Mouse (Mus musculus): Measurements from ENCODE around the gene Ctf1.
A peak's percentile ranks its signal among the peaks of the same experiment; 100 is the strongest.
"Not testable (repeated sequence)": the region's sequence is repeated elsewhere in the genome, so short reads cannot be mapped to it uniquely, and the experiment has no call there.

The Ctf1 gene

GRCm38 (mm10) chr7:127693730-127694129 is 18.8 kb upstream of the Ctf1 start:
- DNase-seq, result not testable (repeated sequence)

GRCm38 (mm10) chr7:127698986-127699385 is 13.6 kb upstream of the Ctf1 start:
- no peak for DNase-seq

DNA sequence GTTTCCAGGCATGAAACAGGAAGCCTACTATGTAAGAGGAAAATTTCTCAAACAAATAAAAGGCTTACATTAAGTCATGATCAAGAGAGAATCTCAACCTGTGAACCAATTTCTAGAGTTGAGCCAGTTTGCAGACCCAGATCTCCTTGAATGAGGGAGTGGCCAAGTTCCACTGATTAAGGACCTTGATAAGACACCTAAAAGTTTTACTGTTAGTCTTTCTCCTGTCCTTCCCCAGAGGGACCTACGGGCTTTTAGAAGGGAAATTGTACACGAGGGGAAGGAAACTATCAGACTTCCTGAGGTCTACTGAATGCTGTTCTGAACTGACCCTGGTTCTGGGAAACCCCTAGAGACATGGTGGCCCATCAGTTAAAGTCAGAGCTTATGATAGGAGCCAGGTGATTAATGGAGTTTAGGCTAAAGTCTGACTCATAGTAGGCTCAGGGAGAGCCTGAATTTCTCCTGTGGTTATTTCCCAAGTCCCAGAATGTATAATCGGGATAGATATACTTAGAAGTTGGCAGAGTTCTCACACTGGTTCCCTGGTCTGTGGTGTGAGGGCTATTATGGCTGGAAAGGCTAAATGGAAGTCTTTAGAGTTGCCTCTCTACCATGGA is 11.7 kb upstream of the Ctf1 start:
- DNase-seq, result no peak

DNA sequence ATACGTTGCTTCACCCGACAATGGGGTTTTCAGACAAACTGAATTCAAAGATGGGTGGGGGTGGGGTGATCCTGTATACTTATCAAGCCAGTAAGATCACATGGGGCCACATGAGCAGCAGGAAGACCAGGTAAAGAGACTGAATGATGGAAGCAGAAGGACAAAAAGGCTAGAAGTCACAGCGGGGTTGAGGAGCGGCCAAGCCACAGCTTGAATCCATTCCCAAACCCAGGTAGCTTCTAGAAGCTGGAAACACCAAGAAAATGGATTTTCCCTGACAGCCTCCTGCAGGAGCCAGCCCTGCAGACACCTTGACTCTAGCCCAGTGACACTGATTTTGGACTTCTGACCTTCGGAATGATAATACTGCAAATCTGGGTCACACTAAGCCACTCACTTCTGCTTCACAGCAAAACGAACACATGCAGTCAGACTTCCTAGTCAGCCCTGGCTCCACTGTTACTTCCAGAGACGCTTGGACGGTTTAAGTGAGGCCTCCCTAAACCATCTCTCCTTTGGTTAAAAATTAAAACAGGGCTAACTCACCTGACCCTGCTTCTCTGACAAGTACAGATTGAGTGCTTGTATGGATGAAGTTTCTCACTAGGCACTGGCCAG is 8.9 kb upstream of the Ctf1 start:
- DNase-seq, result no peak

- DNase-seq, result no peak
Observed at GRCm38 (mm10) chr7:127704598-127704997, 7.9 kb upstream of the Ctf1 start.

- no peak for DNase-seq
Observed at GRCm38 (mm10) chr7:127705706-127706105, 6.8 kb upstream of the Ctf1 start.

- no peak for DNase-seq
Observed at GRCm38 (mm10) chr7:127707045-127707956, 5.2 kb upstream of the Ctf1 start.

GRCm38 (mm10) chr7:127707957-127708206 is 4.7 kb upstream of the Ctf1 start:
- no peak for DNase-seq

- peak; percentile 93 for DNase-seq
Observed at GRCm38 (mm10) chr7:127708207-127709078, 4.1 kb upstream of the Ctf1 start, which contains the start of gene Bcl7c. Gene Bcl7c (minus strand): TSS chr7:127708933.

DNA sequence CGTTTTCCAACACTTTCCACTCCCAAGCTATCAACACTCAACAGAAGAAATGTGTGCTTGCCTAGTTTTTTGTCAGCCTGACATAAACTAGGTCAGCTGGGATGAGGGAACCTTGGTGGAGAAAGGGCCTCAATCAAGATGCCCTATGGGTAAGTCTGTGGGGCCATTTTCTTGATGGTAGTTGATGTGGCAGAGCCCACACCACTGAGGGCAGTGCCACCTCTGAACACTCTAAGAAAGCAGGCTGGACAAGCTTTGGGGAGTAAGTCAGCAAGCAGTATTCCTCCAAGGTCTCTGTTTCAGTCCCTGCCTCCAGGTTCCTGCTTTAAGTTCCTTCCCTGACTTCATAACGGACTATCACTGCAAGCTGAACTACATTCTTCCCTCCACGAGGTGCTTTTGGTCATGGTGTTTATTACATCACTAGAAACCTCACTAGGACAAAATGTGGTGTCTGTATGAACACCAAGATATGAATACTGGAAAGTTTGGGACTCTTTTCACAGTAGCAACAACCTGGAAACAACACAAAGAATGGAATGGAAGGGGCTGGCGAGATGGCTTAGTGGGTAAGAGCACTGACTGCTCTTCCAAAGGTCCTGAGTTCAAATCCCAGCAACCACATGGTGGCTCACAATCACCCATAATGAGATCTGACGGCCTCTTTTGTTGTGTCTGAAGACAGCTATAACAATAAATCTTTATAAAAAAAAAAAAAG is 3.1 kb upstream of the Ctf1 start:
- no peak for DNase-seq

DNA sequence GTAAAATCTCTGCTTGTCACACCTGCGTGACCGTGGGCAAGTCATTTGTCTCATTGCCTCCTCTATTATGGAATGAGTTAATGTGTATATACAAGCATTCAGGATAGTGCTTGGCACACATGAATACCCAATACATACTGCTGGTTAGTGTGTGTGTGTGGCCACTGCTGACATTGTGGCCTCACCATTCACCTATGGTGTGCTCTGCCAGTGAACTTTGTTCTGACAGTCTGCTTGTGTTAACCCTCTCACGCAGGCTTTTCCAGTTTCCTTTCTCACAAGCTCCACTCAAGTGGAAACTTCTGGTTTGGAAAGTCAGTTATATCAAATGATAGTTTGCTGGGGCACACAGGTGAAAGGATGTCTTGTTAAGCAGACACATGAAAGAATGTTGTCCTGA is 1.5 kb upstream of the Ctf1 start:
- DNase-seq, result no peak

DNA sequence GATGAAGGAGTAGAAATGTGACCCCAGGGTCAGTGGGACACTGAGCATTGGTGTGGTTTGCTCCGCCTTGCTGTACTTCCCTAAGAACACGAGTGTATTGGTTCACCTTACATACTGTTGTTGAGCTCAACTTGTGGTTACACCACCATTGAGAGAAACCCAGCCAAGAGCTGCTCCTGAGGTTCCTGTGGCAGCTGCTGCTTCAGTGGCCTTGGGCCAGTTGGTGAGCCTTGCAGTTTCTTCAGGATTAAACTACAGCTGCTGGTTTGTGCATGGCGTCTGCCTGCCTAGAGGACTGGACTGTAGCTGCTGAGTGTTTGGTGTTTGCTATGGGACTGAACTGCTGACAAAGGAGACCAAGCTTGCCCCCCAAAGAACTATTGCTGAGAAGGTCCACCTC is 1.1 kb upstream of the Ctf1 start:
- peak; percentile 10 for DNase-seq

DNA sequence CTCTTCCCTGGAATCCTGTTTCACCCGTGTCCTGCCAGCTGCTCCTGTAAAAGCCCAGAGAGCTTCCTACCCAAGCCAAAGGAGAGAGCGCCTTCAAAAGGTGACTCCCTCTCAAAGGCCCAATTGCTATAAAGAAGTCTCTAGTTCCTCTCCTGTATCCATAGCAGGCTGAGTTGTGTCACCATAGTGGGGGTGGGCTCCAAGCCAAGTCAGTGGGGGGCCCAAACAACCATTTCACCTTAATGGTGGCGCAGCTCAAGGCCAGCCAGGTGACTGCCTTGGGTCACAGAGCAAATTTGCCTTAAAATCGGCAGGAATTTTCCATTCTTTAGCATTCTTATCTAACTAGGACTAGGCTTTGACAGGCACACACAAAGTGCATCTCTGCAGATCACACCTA is 2.3 kb downstream of the Ctf1 start:
- DNase-seq, result no peak

GRCm38 (mm10) chr7:127716992-127717391 is 4.5 kb downstream of the Ctf1 start:
- DNase-seq, result peak; percentile 66

GRCm38 (mm10) chr7:127718339-127718738 is 5.8 kb downstream of the Ctf1 start:
- no peak for DNase-seq

GRCm38 (mm10) chr7:127719258-127719657 is 6.7 kb downstream of the Ctf1 start:
- DNase-seq, result no peak

- no peak for DNase-seq
Observed at GRCm38 (mm10) chr7:127725490-127725889, 13.0 kb downstream of the Ctf1 start.

DNA sequence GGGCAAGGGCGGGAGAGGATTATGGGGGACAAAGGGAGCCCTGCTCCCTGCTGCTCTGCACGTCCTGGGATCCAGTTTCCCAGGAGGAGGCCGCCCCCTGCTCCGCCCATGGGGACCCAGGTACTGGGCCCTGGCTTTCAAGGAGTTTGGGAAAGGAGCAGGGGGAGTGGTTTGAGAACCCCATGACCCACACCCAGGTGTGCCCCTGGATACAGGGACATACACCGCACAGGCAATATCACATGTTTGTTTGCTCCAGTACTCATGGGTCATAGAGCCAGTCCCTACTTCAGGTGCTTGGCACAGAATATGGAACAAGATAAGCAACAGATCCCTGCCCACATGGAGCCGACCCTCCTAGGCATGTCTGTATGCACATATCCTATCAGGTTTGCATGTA is 13.4 kb downstream of the Ctf1 start:
- DNase-seq, result no peak

DNA sequence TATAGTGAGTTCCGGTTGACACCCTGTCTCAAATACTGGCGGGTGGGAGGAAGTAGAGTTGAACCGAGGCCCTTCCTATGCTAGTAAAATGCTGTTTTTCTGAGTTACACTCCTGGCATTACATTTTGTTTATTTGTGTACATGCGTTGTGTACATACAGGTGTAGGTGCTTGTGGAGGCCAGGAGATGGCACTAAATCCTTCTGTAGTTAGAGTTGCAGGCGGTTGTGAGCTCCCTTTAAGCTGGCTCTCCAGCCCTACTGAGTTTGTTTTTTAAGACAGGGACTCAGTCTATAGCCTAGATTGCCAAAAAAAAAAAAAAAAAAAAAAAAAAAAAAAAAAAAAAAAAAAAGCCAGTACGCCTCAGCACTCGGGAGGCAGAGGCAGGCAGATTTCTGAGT is 15.4 kb downstream of the Ctf1 start:
- no peak for DNase-seq

GRCm38 (mm10) chr7:127730170-127730569 is 17.6 kb downstream of the Ctf1 start:
- no peak for DNase-seq

- not testable (repeated sequence) for DNase-seq
Observed at GRCm38 (mm10) chr7:127732066-127732465, 19.5 kb downstream of the Ctf1 start, which contains the start of gene Ctf2. Gene Ctf2 (minus strand): TSS chr7:127732166.

DNA sequence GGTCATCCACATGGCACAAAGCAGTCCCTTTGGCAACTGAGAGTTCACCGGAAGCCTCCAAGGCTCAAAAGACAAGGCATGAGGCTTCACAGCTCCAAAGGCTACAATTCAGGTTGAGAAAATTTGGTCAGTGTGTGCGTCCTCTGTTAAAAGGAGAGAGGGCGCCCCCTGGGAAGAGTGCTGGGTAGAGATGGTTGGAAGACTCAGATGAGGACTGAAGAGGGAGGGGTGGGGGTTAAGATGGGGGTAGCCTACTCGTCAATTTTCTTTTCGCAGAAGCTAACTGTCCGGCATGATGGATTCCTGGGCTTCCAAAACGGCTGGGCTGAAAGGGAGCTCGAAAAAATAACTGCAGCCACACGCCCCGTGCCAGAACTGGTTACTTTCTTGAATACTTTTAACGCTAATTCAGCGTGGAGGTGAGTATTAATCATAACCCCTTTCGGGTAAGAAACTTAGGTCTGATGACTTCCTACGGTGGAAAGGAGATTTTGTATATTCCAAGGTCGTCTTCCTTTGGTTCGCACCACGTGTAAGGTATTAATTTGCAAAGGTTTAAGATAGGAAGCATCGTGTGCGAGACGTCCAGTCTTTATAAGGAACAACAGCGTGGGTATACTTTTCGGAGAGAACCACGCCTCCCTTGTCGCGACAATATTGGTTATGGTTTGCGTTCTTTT is 32.0 kb downstream of the Ctf1 start, which contains the start of gene Fbxl19:
Gene Fbxl19 (plus strand): TSS at position 178 of the 680 bp plus-strand sequence.
- DNase-seq, result peak; percentile 88

All from lung, postnatal 36 days (tissue).